Comparison of ENCODE assay signal across 20 mouse cellular contexts in genomic region chr11:21164994-21165560, GRCm38 (mm10).
A peak's percentile ranks its signal among the peaks of the same experiment; 100 is the strongest.
DNase-seq lines count a peak whose midpoint lies in the region; ATAC-seq and TF ChIP-seq lines count a peak whose summit lies in the region.
"Had no signal": no experiment of that assay in that cellular context is flagged by ENCODE, and none has a peak within 500 bp of the region (broad histone marks: within the 10 kb centered on the region; RNA-seq: fewer than 3 reads in every experiment).

No protein-coding gene starts in this region.

- H3K36me3 ChIP-seq in heart, postnatal 0 days (replicated peaks; ENCODE audit: control insufficient read depth, insufficient read depth, low read length) = no peaks in the 10 kb centered on the region
- no peaks in the 10 kb centered on the region for H3K36me3 ChIP-seq in kidney, embryonic 16.5 days (ENCODE audit: insufficient read depth, low read length)
- H3K36me3 ChIP-seq: heart, embryonic 15.5 days; limb, embryonic 15.5 days; liver, embryonic 15.5 days; midbrain, embryonic 12.5 days had no signal

- ATAC-seq in heart, postnatal 0 days (ENCODE audit: insufficient read depth, low read depth) = peak; percentile 27; the same call in 1 of the 2 replicates
- no peak for ATAC-seq in kidney, embryonic 16.5 days (ENCODE audit: low FRiP score, low TSS enrichment)
- ATAC-seq: forebrain, embryonic 13.5 days had no signal

- H3K27ac ChIP-seq in heart, postnatal 0 days (ENCODE audit: low read depth) = no peak overlapping the region
- no peak overlapping the region for H3K27ac ChIP-seq in kidney, embryonic 16.5 days (ENCODE audit: low read length)
- H3K27ac ChIP-seq: forebrain, embryonic 13.5 days; heart, adult 2 months; heart, embryonic 15.5 days; hindbrain, embryonic 14.5 days; limb, embryonic 15.5 days; liver, embryonic 15.5 days; midbrain, embryonic 12.5 days had no signal

- H3K4me2 ChIP-seq in heart, postnatal 0 days (ENCODE audit: low read depth, low read length) = no peak overlapping the region
- H3K4me2 ChIP-seq in kidney, embryonic 16.5 days (replicated peaks; ENCODE audit: low read depth, low read length) = no peak overlapping the region
- H3K4me2 ChIP-seq: forebrain, embryonic 13.5 days; heart, embryonic 15.5 days; hindbrain, embryonic 14.5 days; limb, embryonic 15.5 days; liver, embryonic 15.5 days; midbrain, embryonic 12.5 days had no signal

- H3K4me1 ChIP-seq in heart, postnatal 0 days (ENCODE audit: control insufficient read depth, insufficient read depth) = no peaks in the 10 kb centered on the region
- H3K4me1 ChIP-seq in kidney, embryonic 16.5 days (ENCODE audit: insufficient read depth, low read length) = peaks cover 19% of the 10 kb centered on the region

- WGBS in heart, postnatal 0 days = 58% methylated on average over 4 of the region's 4 CpGs
- 79% methylated on average over 4 of the region's 4 CpGs for WGBS in kidney, embryonic 16.5 days

- no peak for TF ChIP-seq CTCF in heart, postnatal 0 days (IDR thresholded peaks at IDR 0.05; ENCODE audit: low read depth)

- H3K9ac ChIP-seq in heart, postnatal 0 days (replicated peaks; ENCODE audit: low read depth, low read length) = no peak overlapping the region
- H3K9ac ChIP-seq in kidney, embryonic 16.5 days (replicated peaks; ENCODE audit: low read length) = no peak overlapping the region
- H3K9ac ChIP-seq: forebrain, embryonic 13.5 days; heart, embryonic 15.5 days; hindbrain, embryonic 14.5 days; limb, embryonic 15.5 days; liver, embryonic 15.5 days; midbrain, embryonic 12.5 days had no signal

- no peak overlapping the region for H3K4me3 ChIP-seq in heart, postnatal 0 days (ENCODE audit: low read depth, low read length)
- no peak overlapping the region for H3K4me3 ChIP-seq in kidney, embryonic 16.5 days (ENCODE audit: low read length)
- H3K4me3 ChIP-seq: forebrain, embryonic 13.5 days; heart, adult 2 months; heart, embryonic 15.5 days; limb, embryonic 15.5 days; liver, embryonic 15.5 days; midbrain, embryonic 12.5 days had no signal

- TF ChIP-seq EP300 in heart, postnatal 0 days (IDR thresholded peaks at IDR 0.05; ENCODE audit: low read depth) = no peak

- peaks cover 7% of the 10 kb centered on the region; the same call in 1 of the 2 replicates for H3K9me3 ChIP-seq in heart, postnatal 0 days (replicated peaks; ENCODE audit: control insufficient read depth, low read length)
- peaks cover 4% of the 10 kb centered on the region; the same call in 1 of the 2 replicates for H3K9me3 ChIP-seq in kidney, embryonic 16.5 days (ENCODE audit: low read length)
- H3K9me3 ChIP-seq: forebrain, embryonic 13.5 days; heart, embryonic 15.5 days; limb, embryonic 15.5 days; liver, embryonic 15.5 days; midbrain, embryonic 12.5 days had no signal

- DNase-seq in heart, postnatal 0 days (ENCODE audit: low spot score) = no peak
- no peak for DNase-seq in heart, postnatal 14 days
- peak; percentile 32 for DNase-seq in kidney, postnatal 14 days
- peak; percentile 49 for DNase-seq in MN1 (ENCODE audit: low spot score)
- peak; percentile 20 to 54 for DNase-seq in kidney, postnatal 36 days
- no peak for DNase-seq in adrenal gland, postnatal 10 days
- DNase-seq in urinary bladder, adult 18-20 months (ENCODE audit: low spot score in 2 of 2) = no peak
- DNase-seq: cerebellum, adult 2 months; gastrocnemius, postnatal 10 days; layer of hippocampus, postnatal 36 days; right cerebral cortex, adult 18-20 months; thymus, postnatal 4 days had no signal

- intact Hi-C loops in heart, postnatal 14 days (cut with DNase I) = no loop called here

- H3K27me3 ChIP-seq in heart, postnatal 0 days (ENCODE audit: control insufficient read depth, insufficient read depth, low read length) = no peaks in the 10 kb centered on the region
- no peaks in the 10 kb centered on the region for H3K27me3 ChIP-seq in kidney, embryonic 16.5 days (ENCODE audit: insufficient read depth, low read length)
- H3K27me3 ChIP-seq: forebrain, embryonic 13.5 days; heart, embryonic 15.5 days; limb, embryonic 15.5 days; liver, embryonic 15.5 days; midbrain, embryonic 12.5 days had no signal

Comparison
In these comparisons a context has a peak if more than half of its experiments do, and no peak if none do; other contexts are left out.
1. DNase-seq: peak in kidney, postnatal 14 days (single experiment), MN1 (single experiment) and kidney, postnatal 36 days (2 of 2); none in heart, postnatal 0 days (single experiment), heart, postnatal 14 days (0 of 2), adrenal gland, postnatal 10 days (single experiment) and urinary bladder, adult 18-20 months (0 of 2).